Mouse (Mus musculus) heart, embryonic 10.5 days (tissue): ENCODE measurements around the gene Gpr143. TPM values are rescaled to one million over a fixed set of nuclear protein-coding genes. Genes with fewer than 3 reads are reported as not detected.

ENCODE experiments used
- DNase-seq: peaks from one replicate; pipeline ENCODE4 v3.0.0-alpha.2; 2017; ENCODE audit warnings: low spot score
- H3K27ac ChIP-seq: fragments of 300-500 bp; sonication (generic); 2 replicates; pipeline ENCODE4 v1.5.1; 2016; ENCODE audit warnings: mild to moderate bottlenecking
- H3K27me3 ChIP-seq: fragments of 300-500 bp; sonication (generic); 2 replicates; pipeline ENCODE4 v1.6.1; 2016; ENCODE audit warnings: mild to moderate bottlenecking; ENCODE audit not compliant: poor library complexity, insufficient read depth, severe bottlenecking
- H3K36me3 ChIP-seq: fragments of 300-500 bp; sonication (generic); 2 replicates; pipeline ENCODE4 v1.6.1; 2016; ENCODE audit warnings: mild to moderate bottlenecking, moderate library complexity
- H3K4me1 ChIP-seq: fragments of 300-500 bp; sonication (generic); 2 replicates; pipeline ENCODE4 v1.6.1; 2016; ENCODE audit warnings: mild to moderate bottlenecking
- H3K4me3 ChIP-seq: fragments of 300-500 bp; sonication (generic); 2 replicates; pipeline ENCODE4 v1.5.1; 2016; ENCODE audit warnings: mild to moderate bottlenecking, moderate library complexity
- H3K9me3 ChIP-seq: fragments of 300-500 bp; sonication (generic); 2 replicates; pipeline ENCODE4 v1.6.1; 2016; ENCODE audit warnings: mild to moderate bottlenecking, moderate library complexity
- whole genome bisulfite sequencing: fragments of 180-500 bp; shearing (Covaris S2); methylation state at CpG from one replicate; pipeline ENCODE4 v1.1.7; 2016; 5-methylcytosine and 5-hydroxymethylcytosine counted together
- polyA plus RNA-seq: library from polyadenylated mRNA; unstranded; fragments of >200 nt; fragmentation: Nextera tagmentation; extraction: Ambion mirVana; gene quantifications from 2 replicates; pipeline ENCODE4 v1.2.1, GENCODE M21; 2016

The Gpr143 gene
- 0.28 TPM in 1 of 2 replicates, not detected in the other for polyA plus RNA-seq

DNA sequence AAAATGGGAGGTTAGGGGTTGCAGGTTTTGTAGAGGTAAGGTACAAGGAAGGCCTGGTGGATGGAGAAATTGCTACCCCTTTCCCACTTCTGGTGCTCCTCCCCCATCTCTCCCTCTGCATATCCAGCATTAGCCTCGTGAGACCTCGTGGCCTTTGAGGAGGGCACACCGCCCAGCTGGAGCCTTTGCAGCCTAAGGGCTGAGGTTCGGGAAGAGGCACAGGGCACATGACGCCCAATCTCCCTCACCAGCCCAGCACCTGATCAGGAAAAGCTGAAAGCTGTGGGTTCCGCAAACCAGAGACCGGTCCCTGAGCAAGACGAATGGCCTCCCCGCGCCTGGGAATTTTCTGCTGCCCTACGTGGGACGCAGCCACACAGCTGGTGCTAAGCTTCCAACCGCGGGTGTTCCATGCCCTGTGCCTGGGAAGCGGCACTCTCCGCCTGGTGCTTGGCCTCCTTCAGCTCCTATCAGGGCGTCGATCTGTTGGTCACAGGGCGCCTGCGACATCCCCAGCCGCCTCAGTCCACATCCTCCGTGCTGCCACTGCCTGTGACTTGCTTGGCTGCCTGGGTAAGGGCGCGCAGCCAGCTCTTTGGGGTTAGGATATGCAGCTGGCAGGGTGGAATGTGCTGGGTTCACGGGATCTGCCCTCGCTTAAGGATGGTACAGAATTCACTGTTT, at the start of gene Gpr143:
Gene Gpr143 (plus strand): TSS at position 202 of the 684 bp plus-strand sequence.
- 15% methylated on average over 26 of the region's 26 CpGs for WGBS
- Histone ChIP-seq H3K9me3 (no peaks in the 10 kb centered on the region), H3K4me1 (no peaks in the 10 kb centered on the region), H3K27me3 (peaks cover 9% of the 10 kb centered on the region), H3K4me3 (peak within 1 kb of the TSS; percentile 51), H3K27ac (peak within 1 kb of the TSS; percentile 47), H3K36me3 (no peaks in the 10 kb centered on the region)
- peak; percentile 73 for DNase-seq

DNA sequence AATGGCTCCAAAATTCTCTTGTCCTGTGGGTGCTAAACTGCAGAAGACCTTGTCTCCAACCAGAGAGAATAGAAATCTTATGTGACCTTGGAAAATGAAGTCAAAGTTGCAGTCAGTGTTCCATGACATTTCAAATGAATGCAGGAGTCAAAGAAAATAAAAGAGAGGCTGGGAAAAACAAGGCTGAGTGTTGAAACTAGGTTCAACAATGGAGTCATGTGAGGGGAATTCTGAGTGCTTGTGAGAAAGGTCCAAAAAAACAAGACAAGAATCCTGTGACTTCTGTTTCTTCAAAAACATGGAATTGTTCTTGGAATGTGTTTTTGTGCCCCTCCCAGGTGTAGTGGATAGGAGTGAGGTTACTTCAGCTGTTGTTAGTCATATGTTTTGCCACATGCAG, 46.4 kb upstream of the Gpr143 start:
- Histone ChIP-seq H3K4me1 (peaks cover 5% of the 10 kb centered on the region; the same call in 1 of the 2 replicates), H3K4me3 (no peak overlapping the region), H3K36me3 (no peaks in the 10 kb centered on the region), H3K9me3 (no peaks in the 10 kb centered on the region), H3K27ac (no peak overlapping the region), H3K27me3 (no peaks in the 10 kb centered on the region; the same call in 1 of the 2 replicates)
- no peak for DNase-seq

DNA sequence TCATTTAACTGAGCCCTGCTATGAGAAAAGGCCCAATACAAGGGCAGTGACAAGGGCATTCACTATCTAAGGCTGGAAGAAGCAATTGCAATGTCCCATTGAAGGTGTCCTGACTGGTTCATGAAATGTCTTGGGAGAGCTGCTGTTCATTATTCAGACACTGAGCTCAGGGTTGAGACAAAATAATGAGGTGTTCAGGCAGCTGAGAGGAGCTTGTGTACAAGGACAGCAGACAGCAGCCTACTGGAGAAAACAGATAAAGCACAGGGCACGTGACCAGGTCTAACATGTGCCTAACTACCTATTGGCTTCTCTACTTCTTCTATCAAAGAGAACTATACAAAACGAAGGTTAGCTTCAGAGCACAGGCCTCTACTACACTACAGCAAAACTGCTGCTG, 43.5 kb upstream of the Gpr143 start:
- H3K27ac ChIP-seq: no peak overlapping the region
- DNase-seq: no peak
- peaks cover 11% of the 10 kb centered on the region; the same call in 1 of the 2 replicates for H3K4me1 ChIP-seq
- H3K9me3 ChIP-seq: no peaks in the 10 kb centered on the region
- no peak overlapping the region for H3K4me3 ChIP-seq
- H3K27me3 ChIP-seq: peaks cover 14% of the 10 kb centered on the region; the same call in 1 of the 2 replicates
- no peaks in the 10 kb centered on the region for H3K36me3 ChIP-seq
- 54% methylated on average over 2 of the region's 2 CpGs for WGBS

DNA sequence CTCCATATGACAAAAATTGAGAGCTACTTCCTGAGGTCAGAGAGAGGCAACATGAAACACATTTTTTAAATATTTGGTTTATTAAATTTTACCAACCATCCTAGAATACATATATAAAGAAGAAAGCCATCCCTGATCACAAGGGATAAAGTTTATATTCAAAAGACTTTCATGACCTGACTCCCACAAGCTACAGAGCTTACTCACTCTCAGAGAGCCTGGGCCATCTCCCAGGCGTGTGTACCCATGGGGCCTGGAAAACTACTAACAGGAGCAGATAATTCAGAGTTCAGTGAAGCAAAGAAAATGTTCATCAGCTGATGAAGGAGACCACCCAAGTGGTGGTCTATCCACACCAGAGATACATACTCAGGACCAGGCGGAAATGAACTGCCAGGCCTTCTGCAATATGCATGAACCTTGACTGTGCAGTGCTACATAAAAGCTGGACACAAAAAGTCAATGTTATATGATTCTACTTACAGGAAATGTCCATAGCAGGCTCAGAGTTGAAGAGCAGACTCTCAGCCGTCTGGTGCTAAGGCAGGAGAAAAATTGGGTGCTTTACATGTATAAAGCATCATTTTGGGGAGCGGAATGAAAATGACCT, 42.9 kb upstream of the Gpr143 start:
- Histone ChIP-seq H3K27me3 (peaks cover 15% of the 10 kb centered on the region; the same call in 1 of the 2 replicates), H3K4me3 (no peak overlapping the region), H3K4me1 (peaks cover 11% of the 10 kb centered on the region; the same call in 1 of the 2 replicates), H3K36me3 (no peaks in the 10 kb centered on the region), H3K9me3 (no peaks in the 10 kb centered on the region), H3K27ac (no peak overlapping the region)
- no peak for DNase-seq
- WGBS: 71% methylated on average over 4 of the region's 4 CpGs

DNA sequence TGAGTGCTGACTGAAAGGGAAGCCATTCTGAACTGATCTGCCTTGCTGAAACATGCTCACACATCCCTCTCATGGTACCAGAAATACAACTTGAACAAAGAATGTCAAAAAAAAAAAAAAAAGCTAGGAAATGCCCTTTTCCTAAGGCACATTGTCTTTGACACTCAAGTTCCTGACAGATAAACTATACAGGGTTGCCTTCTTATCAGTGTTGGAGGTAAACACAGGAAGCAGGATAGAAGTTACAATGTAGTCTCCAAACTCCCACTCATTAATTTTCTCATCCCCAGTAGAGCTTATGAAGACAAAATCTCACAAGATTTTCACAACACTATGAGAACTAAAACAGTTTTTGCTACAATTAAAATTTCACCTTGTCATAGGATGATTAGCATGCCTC, 38.1 kb upstream of the Gpr143 start:
- no peak for DNase-seq
- H3K27ac ChIP-seq: no peak overlapping the region

DNA sequence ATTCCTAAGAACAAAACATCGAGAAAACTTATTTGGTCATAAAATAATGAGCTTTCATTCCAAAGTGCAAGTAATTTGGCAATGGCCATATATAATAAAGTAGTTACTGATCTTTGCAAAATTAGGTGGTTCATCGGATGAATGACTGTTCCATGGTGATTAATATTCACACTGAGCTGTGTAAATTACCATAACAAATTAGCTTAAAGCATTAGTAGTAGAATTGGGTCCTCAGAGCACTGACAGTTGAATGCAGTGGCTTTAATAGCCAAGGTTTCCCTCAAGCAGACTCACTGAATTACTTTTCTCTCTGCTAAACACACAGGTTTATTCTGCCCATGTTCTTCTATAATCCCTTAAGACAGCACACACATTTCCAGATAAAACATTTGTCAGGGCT, 35.8 kb upstream of the Gpr143 start:
- no peak for DNase-seq
- no peak overlapping the region for H3K27ac ChIP-seq
- 0 out of 2 replicates have a peak, but pooled peaks cover 3% of the 10 kb centered on the region for H3K4me1 ChIP-seq
- peaks cover 12% of the 10 kb centered on the region; the same call in 1 of the 2 replicates for H3K27me3 ChIP-seq
- no peaks in the 10 kb centered on the region for H3K9me3 ChIP-seq
- H3K4me3 ChIP-seq: no peak overlapping the region
- 90% methylated on average over 2 of the region's 2 CpGs for WGBS
- no peaks in the 10 kb centered on the region for H3K36me3 ChIP-seq

More for the DNA sequence above, 38.1 kb upstream of the Gpr143 start:
- Histone ChIP-seq H3K27me3 (peaks cover 15% of the 10 kb centered on the region; the same call in 1 of the 2 replicates), H3K4me3 (no peak overlapping the region), H3K36me3 (no peaks in the 10 kb centered on the region), H3K9me3 (no peaks in the 10 kb centered on the region), H3K4me1 (0 out of 2 replicates have a peak, but pooled peaks cover 7% of the 10 kb centered on the region)

DNA sequence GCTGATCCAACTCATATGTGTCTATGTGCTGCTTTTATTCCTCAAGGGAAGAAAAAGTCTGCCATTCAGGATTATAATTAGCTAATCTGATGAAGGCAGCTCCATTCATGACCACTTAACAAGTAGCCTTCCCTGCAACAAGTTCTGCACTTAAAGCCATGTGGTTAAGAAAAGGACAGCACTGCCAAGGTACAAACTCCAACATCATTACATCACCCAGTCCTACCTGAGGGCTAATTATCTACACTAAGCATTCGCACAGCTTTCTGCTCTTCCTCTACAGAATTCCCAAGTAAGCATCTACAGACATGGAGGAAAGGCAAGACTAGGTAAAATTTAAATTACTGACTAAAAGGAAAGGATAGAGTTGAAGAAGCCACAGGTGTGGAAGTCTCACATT, 25.9 kb upstream of the Gpr143 start:
- H3K27ac ChIP-seq: no peak overlapping the region
- no peak overlapping the region for H3K4me3 ChIP-seq
- H3K27me3 ChIP-seq: no peaks in the 10 kb centered on the region
- no peaks in the 10 kb centered on the region for H3K9me3 ChIP-seq
- 98% methylated on average over 1 of the region's 1 CpGs for WGBS
- DNase-seq: no peak
- no peaks in the 10 kb centered on the region for H3K4me1 ChIP-seq
- no peaks in the 10 kb centered on the region for H3K36me3 ChIP-seq

DNA sequence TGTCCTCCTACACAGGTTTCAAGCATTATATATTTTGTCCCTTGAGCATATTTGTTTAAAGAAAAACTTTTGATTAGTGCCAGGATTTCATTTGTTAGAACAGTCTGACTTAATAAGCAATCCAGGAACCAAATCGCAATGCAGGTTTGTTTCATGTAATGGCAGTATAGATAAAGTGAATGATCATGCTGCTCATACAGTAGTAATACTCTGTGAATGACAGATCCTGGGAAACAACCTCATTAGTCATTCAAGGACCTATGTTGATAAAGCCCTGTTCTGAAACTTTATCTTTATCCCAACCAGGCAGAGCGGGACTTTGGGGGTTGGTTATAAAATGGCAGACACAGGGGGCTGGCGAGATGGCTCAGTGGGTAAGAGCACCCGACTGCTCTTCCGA, 25.4 kb upstream of the Gpr143 start:
- Histone ChIP-seq H3K4me1 (no peaks in the 10 kb centered on the region), H3K27ac (no peak overlapping the region), H3K9me3 (no peaks in the 10 kb centered on the region), H3K36me3 (no peaks in the 10 kb centered on the region), H3K27me3 (no peaks in the 10 kb centered on the region), H3K4me3 (no peak overlapping the region)
- WGBS: 82% methylated on average over 5 of the region's 5 CpGs
- DNase-seq: no peak

DNA sequence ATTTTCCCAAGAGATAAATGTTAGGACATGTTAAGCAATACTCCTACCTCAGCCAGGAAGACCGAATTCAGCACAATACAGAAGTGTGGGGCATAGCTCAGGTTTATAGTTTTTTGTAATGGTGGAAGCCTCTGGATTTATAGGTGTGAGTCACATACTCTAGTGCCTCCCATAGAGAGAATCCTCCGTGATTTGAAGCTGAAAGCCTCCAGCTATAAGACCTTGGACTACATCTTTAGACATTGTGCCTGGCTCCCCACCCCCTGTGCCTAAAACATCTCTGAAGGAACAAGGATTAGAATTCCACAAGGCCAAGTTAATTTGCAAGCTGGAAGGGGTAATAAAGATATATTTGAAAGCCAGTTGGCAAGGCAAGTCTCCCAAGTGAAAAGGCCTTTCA, 19.3 kb upstream of the Gpr143 start:
- Histone ChIP-seq H3K9me3 (no peaks in the 10 kb centered on the region), H3K27me3 (no peaks in the 10 kb centered on the region), H3K27ac (no peak overlapping the region), H3K4me1 (no peaks in the 10 kb centered on the region), H3K4me3 (no peak overlapping the region), H3K36me3 (no peaks in the 10 kb centered on the region)
- DNase-seq: no peak
- WGBS: 48% methylated on average over 2 of the region's 2 CpGs

DNA sequence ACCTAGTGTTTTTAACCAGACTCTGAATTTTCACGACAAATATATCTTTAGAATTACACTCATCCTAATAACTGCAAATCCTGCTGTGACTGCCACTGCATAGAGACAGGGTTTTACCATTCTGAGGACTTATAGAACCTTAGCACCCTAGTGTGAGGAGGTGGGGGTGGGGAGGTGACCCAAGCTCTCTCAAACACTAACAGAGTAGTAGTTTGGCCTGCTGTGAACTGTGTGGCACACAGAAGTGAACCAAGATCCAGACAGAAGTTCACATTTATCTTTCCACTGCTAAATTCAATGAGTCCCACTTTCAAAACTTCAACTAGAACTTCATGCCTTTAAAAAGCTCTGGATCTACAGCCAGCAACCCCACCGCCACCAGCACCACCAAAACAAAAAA, 18.9 kb upstream of the Gpr143 start:
- WGBS: 56% methylated on average over 2 of the region's 2 CpGs
- H3K4me3 ChIP-seq: no peak overlapping the region
- no peaks in the 10 kb centered on the region for H3K27me3 ChIP-seq
- no peaks in the 10 kb centered on the region for H3K9me3 ChIP-seq
- H3K27ac ChIP-seq: no peak overlapping the region
- no peaks in the 10 kb centered on the region for H3K36me3 ChIP-seq
- DNase-seq: no peak
- no peaks in the 10 kb centered on the region for H3K4me1 ChIP-seq

DNA sequence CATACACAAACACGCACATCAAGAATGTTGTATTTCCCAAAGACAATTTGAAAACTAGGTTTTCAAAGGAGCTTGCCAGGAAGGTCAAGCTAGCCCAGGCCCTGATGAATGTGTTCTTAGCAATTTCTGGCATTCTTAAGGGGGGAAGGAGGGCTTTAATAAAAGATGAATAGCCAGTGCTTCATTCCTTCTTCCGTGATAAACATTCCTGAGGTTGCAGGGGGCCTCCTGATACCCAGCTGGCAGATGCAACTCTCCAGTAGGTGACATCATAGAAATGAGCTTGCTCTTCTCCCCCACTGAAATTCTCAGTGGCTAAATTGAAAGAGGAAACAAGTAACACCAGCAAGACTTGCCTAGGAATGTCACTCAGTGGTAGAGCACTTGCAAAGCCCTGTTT, 17.6 kb upstream of the Gpr143 start:
- Histone ChIP-seq H3K27me3 (peaks cover 6% of the 10 kb centered on the region), H3K4me3 (no peak overlapping the region), H3K9me3 (no peaks in the 10 kb centered on the region), H3K4me1 (no peaks in the 10 kb centered on the region), H3K27ac (no peak overlapping the region), H3K36me3 (no peaks in the 10 kb centered on the region)
- DNase-seq: no peak
- WGBS: 39% methylated on average over 2 of the region's 2 CpGs

DNA sequence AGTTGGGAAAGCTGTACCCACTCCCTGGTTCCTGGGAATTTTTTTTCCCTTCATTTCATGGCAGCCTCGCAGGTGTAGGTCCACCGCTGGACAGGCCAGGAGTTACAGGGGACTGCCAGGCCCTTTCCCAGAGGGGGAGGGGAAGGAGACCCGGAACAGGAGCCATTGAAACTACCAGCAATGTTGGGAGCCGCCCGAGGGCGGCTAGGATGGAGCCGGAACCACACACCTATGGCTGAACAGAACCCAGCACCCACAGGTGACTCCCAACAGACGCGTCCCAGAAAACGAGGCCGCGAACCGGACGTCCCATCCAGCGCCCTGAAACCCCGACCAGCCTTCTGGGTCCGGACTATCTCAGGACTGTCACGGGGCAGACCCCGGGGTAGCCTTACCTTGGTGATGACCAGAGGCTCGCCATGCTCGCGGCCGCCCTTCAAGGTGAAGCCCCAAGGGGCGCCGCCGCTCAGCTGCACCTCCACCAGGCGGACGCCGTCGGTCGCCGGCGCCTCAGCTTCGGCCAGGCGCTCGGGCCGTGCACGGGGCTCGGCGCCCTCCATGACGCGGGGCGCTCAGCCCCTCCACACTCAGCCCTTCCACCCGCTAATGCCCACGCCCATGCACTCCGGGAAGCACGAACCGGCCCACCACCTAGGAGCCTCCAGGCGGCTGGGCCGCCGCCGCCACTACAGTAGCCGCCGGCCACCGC, 12.7 kb upstream of the Gpr143 start, which contains the start of gene Shroom2:
Gene Shroom2 (minus strand): TSS at position 575 of the 709 bp plus-strand sequence.
- Histone ChIP-seq H3K9me3 (no peaks in the 10 kb centered on the region), H3K27me3 (peaks cover 18% of the 10 kb centered on the region), H3K27ac (peak within 1 kb of the TSS; percentile 90), H3K4me3 (peak within 1 kb of the TSS; percentile 72), H3K36me3 (no peaks in the 10 kb centered on the region), H3K4me1 (no peaks in the 10 kb centered on the region)
- DNase-seq: peak; percentile 76
- WGBS: 10% methylated on average over 55 of the region's 55 CpGs

DNA sequence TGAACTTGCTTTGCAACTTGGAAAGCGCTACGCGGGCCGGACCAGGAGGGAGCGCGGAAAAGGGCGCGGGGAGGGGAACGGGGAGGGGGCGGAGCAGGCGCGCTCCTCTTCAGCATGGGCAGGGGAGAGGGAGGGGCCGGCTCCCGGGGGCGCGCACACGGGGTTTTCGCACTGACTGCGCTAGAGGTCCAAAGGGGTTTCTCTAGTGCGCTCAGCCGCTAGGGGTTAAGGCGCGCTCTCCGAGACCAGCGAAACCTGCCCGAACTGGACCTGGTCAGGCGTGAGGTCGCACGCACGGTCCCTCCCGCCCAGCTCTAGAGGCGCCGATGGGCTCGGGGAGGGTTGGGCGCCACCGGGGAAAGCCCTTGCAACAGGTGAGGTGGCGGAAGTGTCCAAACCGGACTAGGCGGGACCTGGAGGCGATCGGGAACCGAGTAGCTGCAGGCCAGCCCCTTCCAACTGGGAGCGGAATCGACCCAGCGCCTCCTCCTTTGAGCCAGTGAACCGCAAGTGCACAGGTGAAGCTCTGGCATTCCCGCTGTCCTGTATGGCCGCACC, 12.0 kb upstream of the Gpr143 start:
- H3K4me3 ChIP-seq: peak overlapping the region; percentile 72
- DNase-seq: peak; percentile 86
- peak overlapping the region; percentile 90 for H3K27ac ChIP-seq
- no peaks in the 10 kb centered on the region for H3K9me3 ChIP-seq
- no peaks in the 10 kb centered on the region for H3K36me3 ChIP-seq
- WGBS: 10% methylated on average over 38 of the region's 48 CpGs
- H3K4me1 ChIP-seq: no peaks in the 10 kb centered on the region
- peaks cover 18% of the 10 kb centered on the region for H3K27me3 ChIP-seq
